Mouse (Mus musculus): ENCODE measurements at regions not wholly inside any gene's neighbourhood (a gene's known extent, or its start where the extent isn't known, plus 50 kb on each side); places are given as distances from the start of the nearest gene placed in this dataset.
A peak's percentile ranks its signal among the peaks of the same experiment; 100 is the strongest.

DNA sequence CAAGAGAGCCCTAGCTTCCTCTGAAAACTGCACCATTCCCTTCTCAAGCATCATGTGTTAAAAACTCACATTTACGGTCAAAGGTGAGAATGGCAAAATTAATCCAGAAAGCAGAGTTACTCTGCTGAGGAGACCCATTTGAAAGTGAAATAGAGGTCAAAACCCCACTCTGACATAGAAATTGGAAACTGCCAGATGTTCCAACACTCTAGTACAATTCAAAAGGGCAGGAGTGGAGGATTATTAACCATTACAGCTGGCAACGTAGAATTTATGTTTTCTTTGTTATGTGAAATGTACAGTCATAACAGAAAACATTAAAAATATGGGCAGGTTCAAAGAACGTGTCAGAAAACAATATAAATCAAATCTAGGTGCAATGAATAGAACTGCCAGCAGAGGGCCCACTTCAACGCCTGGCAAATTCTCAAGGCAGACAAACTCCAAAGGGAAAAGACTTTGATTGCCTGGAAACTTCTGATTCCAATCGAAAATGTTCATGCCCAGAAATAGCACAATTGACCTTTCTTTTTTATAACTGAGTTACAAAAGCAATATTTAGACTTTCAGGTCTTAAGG, 54.2 kb upstream of the Rfpl4b start:
- DNase-seq (ENCODE audit: extremely low spot score in 1 of 2, low spot score in 2 of 2): peak; percentile 36
- intact Hi-C loops (cut with DNase I): loop anchor here (2.0 to 10.0 kb wide), 2 partner anchors 163 to 1861 kb away; no protein-coding TSS in a partner anchor

DNA sequence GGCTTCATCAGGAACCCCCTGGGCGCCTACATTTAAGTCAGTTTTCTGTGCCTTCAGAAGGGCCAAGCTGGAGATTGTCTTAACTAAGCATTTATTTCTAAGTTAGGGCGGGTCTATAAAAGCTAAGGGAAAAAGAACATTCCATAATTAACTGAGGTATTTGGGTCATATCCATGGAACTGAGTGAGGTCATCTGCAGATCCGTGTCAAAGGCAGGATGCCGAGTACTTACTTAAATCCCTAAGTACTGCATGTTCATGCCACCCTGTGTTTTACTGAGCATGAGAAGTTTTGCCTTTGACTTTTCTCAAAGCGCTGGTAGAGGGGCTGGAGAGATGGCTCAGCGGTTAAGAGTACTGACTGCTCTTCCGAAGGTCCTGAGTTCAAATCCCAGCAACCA, 57.7 kb upstream of the Rfpl4b start:
- no peak for DNase-seq (ENCODE audit: extremely low spot score in 1 of 2, low spot score in 2 of 2)
- intact Hi-C loops (cut with DNase I): loop anchor here (10.0 kb wide), 1 partner anchor 1864 kb away; no protein-coding TSS in a partner anchor

DNA sequence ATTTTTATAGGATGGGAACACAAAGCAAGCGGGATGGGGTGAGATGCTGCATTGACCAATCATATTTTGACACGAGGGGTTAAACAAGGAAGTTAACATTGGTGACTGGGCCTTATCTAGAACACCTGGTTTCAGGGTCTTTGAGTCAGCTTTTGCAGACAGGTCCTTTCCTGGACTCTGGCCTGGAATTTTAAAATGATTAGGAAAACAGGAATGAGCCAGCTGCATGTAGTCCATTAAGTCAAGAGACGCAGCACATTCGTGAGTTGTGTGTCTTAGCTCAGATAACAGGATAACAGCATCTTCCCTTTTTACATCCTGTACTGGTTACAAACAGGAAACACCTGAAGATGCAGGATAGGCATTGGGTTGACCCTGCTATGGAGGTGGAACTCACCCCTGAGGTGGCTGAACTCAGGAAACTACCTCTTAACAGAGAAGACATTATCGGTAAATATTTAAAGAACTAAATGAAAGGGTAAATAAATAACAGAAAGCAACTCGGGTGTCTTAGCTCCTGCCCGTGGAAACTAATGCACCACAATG, 59.1 kb upstream of the Rfpl4b start:
- DNase-seq (ENCODE audit: extremely low spot score in 1 of 2, low spot score in 2 of 2): no peak
- intact Hi-C loops (cut with DNase I): no loop called here

DNA sequence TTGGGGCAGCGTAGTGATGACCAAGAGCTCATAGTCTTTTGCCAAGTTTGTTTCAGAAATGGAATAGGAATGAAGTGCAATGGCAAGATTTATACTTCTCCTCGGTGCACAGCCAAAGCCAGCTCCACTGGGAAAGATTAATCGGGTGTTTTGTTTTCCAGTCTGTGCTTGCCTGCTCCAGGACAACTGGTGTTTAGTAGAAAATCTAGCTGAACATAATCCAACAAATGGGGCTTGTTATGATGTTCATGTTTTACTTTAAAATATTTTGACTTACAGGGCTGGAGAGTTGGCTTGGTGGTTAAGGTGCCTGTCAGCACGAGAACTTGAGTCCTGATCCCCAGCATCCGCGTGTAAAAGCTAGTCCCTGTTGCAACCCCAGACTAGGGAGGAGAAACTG, 60.6 kb upstream of the Rfpl4b start:
- no peak for DNase-seq (ENCODE audit: extremely low spot score in 1 of 2, low spot score in 2 of 2)
- intact Hi-C loops (cut with DNase I): no loop called here

DNA sequence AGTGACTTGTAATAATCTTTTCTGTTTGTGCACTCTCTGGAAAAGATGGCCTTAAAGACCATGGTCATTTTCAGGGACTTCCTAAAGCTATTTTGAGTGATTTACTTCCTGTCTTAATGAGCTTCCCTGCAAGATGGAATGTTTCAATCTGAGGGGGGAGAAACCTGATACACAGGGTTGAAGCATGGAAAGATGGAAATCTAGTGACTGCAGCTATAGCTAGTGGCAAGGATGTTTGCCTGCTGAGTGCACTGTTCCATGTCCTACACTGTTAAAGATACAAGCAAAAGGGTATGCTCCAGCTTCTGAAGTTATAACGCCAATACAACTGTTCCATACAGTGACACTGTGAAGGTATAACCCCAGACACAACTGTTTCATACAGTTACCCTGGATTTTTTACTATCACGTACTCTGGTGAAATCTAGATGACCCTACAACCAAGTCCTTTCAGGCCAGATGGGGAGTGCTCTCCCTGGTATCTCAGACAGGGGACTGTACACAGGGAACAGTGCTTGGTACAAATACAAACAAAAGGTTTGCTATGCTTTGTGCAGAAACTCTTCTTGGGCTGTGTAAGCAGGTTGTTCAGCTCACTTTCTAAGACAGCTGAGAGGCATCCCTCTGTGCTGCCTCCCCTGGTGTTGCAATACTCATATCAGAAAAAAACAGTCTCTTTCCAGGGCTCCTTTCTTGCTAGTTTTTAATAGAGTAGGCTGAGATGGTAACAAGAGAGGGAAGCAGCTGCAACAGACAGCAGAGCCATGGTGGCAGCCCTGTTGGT, 62.4 kb upstream of the Rfpl4b start:
- no peak for DNase-seq (ENCODE audit: extremely low spot score in 1 of 2, low spot score in 2 of 2)
- intact Hi-C loops (cut with DNase I): no loop called here

DNA sequence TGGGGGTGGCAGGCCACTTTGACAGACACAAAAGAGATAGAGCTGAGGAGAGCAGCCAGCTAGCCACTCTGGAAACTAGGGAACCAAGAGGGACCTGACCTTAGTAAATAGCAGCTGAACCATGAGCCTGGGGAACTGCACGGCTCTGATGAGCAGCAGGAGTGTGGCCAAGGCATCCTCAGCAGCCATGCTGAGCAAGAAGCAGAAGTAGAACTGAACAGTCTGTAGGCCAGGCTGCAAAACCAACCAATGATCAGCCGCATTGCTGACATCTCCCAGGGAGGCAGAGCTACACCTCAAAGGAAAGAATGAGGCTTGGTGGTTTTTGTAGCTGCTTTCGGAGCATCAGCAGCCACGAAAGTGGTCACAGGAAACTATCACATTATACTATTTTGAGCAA, 63.1 kb upstream of the Rfpl4b start:
- DNase-seq (ENCODE audit: extremely low spot score in 1 of 2, low spot score in 2 of 2): no peak
- intact Hi-C loops (cut with DNase I): no loop called here

DNA sequence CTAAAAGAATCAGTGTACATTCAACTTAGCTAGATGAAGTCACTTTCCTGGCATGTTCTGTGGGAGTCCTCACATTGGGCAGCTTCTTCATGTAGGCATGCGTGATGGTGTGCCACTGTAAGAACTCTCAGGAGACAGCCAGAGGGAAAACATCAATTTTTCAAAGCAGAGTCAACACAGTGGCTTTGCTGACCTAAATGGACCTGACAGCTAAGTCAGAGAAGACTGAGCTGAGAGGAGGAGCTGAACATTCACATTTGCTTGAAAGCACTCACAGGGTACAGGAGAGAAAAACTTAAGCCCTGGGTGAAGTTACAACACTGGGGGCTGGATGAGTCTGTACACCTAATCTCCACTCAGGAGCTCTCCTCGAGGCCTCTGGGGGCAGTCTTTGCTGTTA, 64.9 kb upstream of the Rfpl4b start:
- intact Hi-C loops (cut with DNase I): no loop called here
- DNase-seq (ENCODE audit: extremely low spot score in 1 of 2, low spot score in 2 of 2): no peak

DNA sequence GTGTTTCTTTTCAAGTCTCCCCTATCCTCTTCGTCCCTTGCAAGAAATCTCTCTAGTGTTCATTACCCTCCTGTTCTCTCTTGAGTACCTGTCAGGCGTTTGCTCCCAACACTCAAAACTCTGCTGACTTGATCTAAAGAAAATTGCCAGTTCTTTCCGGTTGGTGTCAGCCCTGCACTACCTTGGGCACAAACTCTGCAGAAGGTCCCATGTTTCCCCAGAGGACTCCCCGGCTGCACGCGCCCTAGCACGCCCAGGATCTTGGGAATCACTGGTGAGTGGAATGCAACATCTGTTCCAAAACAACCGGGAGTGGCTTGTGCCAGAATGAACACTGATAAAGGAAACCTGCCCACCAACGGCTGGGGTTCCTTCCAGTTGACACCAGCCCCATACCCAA, 66.3 kb upstream of the Rfpl4b start:
- DNase-seq (ENCODE audit: extremely low spot score in 1 of 2, low spot score in 2 of 2): peak in 1 of 2 experiments; percentile 22
- intact Hi-C loops (cut with DNase I): no loop called here

DNA sequence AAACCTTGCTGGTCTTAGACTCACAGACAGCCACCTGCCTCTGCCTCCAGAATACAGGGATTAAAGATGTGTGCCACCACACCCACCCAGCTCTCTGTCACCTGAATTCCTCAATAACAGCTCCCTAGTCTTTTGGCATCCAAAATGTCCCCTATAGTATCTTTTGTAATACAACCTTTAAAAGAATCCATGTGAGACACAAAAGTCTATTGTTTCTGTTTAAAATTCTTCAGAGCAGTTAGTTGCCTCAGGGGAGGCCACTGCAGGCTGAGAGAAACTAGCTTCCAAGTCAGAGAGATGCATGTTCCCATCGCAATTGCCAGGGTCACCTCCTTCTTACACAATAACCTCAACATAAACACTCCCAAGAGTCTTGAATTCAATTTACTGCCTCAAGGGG, 70.6 kb upstream of the Lama4 start:
- intact Hi-C loops (cut with DNase I): no loop called here
- DNase-seq (ENCODE audit: extremely low spot score in 1 of 2, low spot score in 2 of 2): no peak

DNA sequence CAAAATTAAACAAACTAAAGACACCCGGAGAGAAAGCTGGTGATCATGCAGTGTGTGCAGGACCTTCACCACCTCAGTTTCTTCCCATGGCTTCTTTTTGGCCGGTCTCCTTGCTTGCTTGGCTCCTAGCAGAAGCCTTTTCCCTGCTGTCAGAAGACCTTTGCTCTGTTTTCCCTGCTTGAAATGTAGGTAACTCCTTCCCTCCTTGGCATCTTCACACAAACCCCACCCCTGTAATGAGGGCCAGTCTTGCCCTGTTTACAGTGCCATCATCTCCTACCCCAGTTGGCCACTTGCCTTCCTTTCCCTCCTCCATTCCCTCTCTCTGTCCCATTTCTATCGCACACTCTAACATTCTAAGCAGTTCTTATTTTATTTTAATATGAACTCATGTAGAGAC, 69.7 kb upstream of the Lama4 start:
- DNase-seq (ENCODE audit: extremely low spot score in 1 of 2, low spot score in 2 of 2): no peak
- intact Hi-C loops (cut with DNase I): no loop called here

DNA sequence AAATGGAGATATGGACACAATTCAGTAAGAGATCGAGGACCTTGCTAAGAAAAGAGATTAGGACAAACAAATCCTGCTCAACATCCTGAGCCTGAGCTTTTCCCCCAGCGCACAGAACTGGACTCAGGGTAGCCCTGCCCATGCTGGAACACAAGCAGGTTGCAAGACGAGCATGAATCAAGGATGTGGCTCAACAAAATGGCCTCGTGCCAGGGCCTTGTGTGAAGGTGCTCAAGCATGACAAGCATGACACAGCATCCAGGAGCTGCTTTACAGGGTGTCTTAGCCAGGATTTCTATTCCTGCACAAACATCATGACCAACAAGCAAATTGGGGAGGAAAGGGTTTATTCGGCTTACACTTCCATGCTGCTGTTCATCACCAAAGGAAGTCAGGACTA, 67.7 kb upstream of the Lama4 start:
- intact Hi-C loops (cut with DNase I): no loop called here
- peak in 1 of 2 experiments; percentile 36 for DNase-seq (ENCODE audit: extremely low spot score in 1 of 2, low spot score in 2 of 2)

DNA sequence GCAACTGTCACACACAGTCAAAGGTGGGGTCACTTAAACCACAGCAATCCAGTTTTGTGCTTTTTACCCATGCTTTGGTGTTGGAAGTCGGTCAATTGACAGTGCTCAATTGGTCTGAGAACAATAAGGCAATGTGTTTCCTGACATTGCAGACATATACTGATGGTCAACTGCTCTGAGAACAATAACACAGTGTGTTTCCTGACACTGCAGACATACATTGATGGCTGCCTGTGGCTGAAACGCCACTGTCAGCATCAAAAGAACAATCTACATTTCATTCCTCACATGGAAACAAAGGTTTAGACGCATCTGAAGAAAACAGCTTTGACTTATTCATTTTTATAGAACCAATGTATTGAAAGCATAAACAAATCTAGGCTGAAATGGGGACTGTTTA, 59.2 kb upstream of the Lama4 start:
- no peak for DNase-seq (ENCODE audit: extremely low spot score in 1 of 2, low spot score in 2 of 2)
- intact Hi-C loops (cut with DNase I): no loop called here

DNA sequence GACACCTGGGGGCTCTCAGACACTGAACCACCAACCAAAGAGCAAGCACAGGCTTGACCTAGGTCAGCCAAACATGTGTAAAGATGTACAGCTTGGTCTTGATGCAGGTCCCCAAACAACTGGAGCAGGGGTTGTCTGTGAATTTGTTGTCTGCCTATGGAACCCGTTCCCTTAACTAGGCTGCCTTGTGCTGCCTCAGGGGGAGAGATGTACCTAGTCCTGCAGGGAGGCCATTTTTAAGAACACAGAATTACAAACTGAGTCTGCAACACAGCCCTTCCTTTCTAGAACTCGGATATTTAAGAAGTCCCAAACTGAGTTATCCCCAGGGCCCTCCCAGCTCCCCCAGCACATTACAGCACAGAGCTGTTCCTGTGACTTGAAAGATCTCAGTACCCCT, 57.5 kb upstream of the Lama4 start:
- DNase-seq (ENCODE audit: extremely low spot score in 1 of 2, low spot score in 2 of 2): no peak
- intact Hi-C loops (cut with DNase I): no loop called here

DNA sequence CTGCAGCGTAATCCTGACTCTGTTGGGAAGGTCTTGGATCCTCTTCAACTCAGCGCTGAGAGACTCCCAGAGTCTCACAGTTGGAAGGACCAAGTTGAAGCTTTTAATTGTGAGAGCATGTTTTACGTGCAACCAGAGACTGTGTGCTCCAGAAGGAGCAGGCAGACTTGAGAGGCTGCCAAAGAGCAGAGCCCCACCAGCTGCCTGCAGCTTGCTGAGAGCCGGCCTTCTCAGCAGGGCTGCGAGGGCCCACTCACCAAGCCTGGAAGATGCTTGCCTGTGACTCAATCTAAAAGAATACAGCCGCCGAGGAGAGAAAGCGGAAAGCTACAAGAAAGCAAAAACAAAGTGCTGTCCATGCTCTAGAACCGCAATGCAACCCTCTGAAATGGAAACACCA, 57.0 kb upstream of the Lama4 start:
- intact Hi-C loops (cut with DNase I): no loop called here
- peak; percentile 62 to 88 for DNase-seq (ENCODE audit: extremely low spot score in 1 of 2, low spot score in 2 of 2)

DNA sequence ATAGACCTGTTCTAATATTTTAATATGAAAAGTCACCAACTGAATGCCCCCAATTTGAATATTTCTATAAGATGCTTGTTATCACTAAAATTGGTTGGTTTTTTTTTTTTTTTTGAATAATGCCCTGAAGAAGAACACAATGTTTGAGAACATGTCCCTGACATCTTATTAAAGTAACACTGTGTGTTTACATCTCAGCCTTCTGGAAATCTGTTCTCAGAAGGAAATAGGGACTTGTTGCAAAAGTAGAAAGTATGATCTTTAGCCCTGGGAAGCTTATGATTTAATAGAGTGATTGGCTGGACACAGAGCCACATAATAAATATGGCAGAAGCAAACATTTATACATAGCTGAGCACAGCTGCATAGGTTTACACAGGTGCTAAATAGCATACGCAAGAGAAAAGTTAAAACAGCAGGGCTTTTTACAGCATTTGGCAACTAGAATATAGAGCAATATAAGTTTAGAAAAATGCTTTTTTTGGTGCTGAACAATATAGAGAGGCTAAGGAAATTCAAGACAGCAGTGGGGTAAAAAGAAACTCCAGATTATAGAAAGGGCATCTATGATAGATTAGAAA, 56.1 kb upstream of the Lama4 start:
- intact Hi-C loops (cut with DNase I): no loop called here
- DNase-seq (ENCODE audit: extremely low spot score in 1 of 2, low spot score in 2 of 2): no peak

DNA sequence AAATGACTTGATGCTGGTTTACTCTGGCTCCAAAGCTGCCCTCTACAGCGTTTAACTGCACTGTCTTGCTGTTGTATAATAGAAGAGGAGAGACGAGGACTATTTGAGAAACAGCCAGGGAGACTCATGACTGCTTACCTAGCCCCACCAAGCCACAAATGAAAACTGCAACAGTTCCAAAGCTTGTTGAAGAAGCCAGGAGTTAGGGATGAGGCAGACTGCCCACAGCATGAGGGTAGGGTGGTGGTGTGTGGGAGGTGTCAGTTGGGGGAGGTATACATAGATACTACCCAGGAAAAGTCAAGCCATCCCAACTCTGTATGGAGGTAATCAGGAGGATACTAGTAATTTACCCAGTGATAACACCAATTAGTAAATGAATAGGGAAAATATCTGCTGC, 55.5 kb upstream of the Lama4 start:
- intact Hi-C loops (cut with DNase I): no loop called here
- DNase-seq (ENCODE audit: extremely low spot score in 1 of 2, low spot score in 2 of 2): no peak

DNA sequence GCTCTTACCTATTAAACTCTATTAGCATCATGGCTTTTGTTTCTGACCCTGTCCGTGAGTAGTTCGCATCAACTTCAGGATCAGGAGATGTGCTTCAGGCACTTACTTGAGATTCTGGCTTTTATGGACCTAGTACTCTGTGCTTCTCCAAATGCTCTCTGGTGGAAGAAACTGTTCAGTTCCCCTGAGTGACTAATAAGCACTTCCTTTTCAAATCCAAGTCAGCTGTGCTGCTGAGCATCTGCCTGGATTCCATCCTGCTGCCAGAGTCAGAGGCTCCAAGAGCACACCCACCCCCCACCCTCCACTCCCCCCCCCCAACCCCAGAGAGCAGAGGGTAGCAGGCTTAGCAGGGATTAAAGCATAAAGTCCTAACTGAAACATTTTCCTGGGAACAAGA, 52.3 kb upstream of the Lama4 start:
- no peak for DNase-seq (ENCODE audit: extremely low spot score in 1 of 2, low spot score in 2 of 2)
- intact Hi-C loops (cut with DNase I): no loop called here

All from left cerebral cortex, postnatal 10 days (tissue).